Mouse (Mus musculus): ENCODE data around the gene Tbcc. TPM values are rescaled to one million over a fixed set of nuclear protein-coding genes. Genes with fewer than 3 reads are reported as not detected.
"Not testable (repeated sequence)": the region's sequence is repeated elsewhere in the genome, so short reads cannot be mapped to it uniquely, and the experiment has no call there.

Tbcc gene
- 73.7 and 78.8 TPM in 2 replicates for polyA plus RNA-seq (2014; fragmentation: Nextera tagmentation; extraction: Ambion mirVana)

DNA sequence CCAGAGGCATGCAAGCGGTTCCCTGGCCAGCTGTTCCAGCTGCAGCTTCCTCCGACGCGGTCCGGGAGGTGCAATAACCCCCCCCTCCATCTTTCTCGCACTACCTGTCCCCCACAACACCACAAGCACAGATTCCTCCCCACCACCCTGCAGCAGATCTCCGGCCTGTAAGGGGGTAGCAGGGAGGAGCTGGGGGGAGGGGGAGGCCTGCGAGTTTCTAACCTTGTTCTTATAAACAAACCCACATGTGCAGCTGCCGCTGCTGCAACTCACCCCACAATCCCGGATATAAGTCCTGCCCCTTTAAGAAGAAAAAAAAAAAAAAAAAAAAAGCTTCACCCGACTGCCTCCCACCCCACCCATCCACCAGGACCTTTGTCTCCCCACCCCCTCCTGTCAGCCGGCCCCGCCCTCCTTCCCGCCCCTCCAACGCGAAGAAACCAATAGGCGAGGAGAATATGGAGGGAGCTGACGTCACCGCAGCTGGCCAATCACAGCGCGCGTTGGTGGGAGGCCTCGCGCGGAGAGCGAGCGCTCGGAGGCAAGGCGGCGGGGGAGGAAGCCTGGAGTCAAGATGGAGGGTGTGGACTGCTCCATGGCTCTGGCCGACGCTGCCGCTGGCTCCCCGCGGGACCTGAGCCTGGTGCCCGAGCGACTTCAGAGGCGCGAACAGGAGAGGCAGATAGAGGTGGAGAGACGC, at the start of gene Tbcc:
Gene Tbcc (plus strand): TSS at position 569 of the 700 bp plus-strand sequence.
- WGBS = 0% methylated on average over 38 of the region's 40 CpGs
- no peaks in the 10 kb centered on the region for H3K9me3 ChIP-seq (replicated peaks; ENCODE audit: control insufficient read depth, low read length)

DNA sequence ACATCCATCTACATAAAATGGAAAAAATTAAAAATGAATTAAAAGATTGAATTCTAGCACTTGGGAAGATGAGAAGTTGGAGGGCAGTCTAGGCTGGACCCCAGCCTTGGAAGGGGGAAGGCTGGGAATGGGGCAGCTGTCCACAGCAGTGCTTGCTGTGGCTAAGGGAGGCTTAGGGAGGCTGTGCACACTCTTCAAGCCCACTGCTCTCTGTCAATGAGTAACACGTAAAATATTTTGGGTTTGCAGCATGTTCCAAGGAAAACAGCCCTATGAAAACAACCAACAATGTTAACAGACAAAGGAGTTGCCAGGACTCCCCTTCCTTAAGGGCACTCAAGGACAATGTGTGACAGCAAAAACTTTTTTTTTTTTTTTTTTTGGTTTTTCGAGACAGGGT, 47.5 kb upstream of the Tbcc start:
- H3K4me3 ChIP-seq (ENCODE audit: low read depth, low read length) = no peak overlapping the region
- no peak overlapping the region for H3K4me2 ChIP-seq (ENCODE audit: low read depth, low read length)
- ATAC-seq (replicated peaks; ENCODE audit: insufficient number of reproducible peaks, low FRiP score, low TSS enrichment, low read depth) (no peak), DNase-seq (ENCODE audit: low spot score) (no peak)
- H3K36me3 ChIP-seq (replicated peaks; ENCODE audit: control insufficient read depth, insufficient read depth, low read depth, low read length) = no peaks in the 10 kb centered on the region
- no peak overlapping the region for H3K27ac ChIP-seq (replicated peaks; ENCODE audit: low read depth, low read length)
- H3K9me3 ChIP-seq (replicated peaks; ENCODE audit: control insufficient read depth, low read length) = no peaks in the 10 kb centered on the region
- H3K4me1 ChIP-seq (ENCODE audit: control insufficient read depth, insufficient read depth, low read length) = no peaks in the 10 kb centered on the region
- H3K27me3 ChIP-seq (ENCODE audit: control insufficient read depth, insufficient read depth, low read length) = no peaks in the 10 kb centered on the region
- WGBS = 88% methylated on average over 2 of the region's 2 CpGs
- H3K9ac ChIP-seq (replicated peaks; ENCODE audit: low read length) = no peak overlapping the region

More for the DNA sequence above, at the start of gene Tbcc:
- peak; percentile 98 for DNase-seq (ENCODE audit: low spot score)
- Histone ChIP-seq H3K4me2 (ENCODE audit: low read depth, low read length) (peak within 1 kb of the TSS; percentile 97), H3K4me1 (ENCODE audit: control insufficient read depth, insufficient read depth, low read length) (peaks cover 4% of the 10 kb centered on the region), H3K36me3 (replicated peaks; ENCODE audit: control insufficient read depth, insufficient read depth, low read depth, low read length) (no peaks in the 10 kb centered on the region), H3K27ac (replicated peaks; ENCODE audit: low read depth, low read length) (peak within 1 kb of the TSS; percentile 95), H3K27me3 (ENCODE audit: control insufficient read depth, insufficient read depth, low read length) (no peaks in the 10 kb centered on the region), H3K9ac (replicated peaks; ENCODE audit: low read length) (peak within 1 kb of the TSS; percentile 93), H3K4me3 (ENCODE audit: low read depth, low read length) (peak within 1 kb of the TSS; percentile 93)
- ATAC-seq (replicated peaks; ENCODE audit: insufficient number of reproducible peaks, low FRiP score, low TSS enrichment, low read depth) = peak; percentile 84

DNA sequence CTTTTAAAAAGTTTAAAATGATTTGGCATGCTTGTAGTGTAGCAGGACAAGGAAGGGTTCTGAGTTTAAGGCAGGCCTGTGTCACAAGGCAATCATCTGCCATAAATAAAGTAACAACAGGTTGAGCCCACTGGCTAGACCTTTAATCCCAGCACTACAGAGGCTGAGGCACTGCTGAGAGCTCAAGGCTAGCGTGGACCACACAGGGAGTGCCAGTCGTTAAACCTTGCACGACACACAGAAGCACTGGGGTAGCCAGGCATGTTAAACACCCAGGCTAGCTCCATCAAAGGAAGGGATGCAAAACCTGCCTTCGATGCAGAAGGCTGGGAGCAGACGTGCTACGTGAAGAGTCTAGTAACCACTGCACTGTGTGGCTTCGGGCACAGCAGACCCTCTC, 46.8 kb upstream of the Tbcc start:
- no peak for ATAC-seq (replicated peaks; ENCODE audit: insufficient number of reproducible peaks, low FRiP score, low TSS enrichment, low read depth)
- Histone ChIP-seq H3K27me3 (ENCODE audit: control insufficient read depth, insufficient read depth, low read length) (no peaks in the 10 kb centered on the region), H3K4me3 (ENCODE audit: low read depth, low read length) (no peak overlapping the region), H3K4me1 (ENCODE audit: control insufficient read depth, insufficient read depth, low read length) (no peaks in the 10 kb centered on the region), H3K36me3 (replicated peaks; ENCODE audit: control insufficient read depth, insufficient read depth, low read depth, low read length) (no peaks in the 10 kb centered on the region), H3K9me3 (replicated peaks; ENCODE audit: control insufficient read depth, low read length) (no peaks in the 10 kb centered on the region), H3K27ac (replicated peaks; ENCODE audit: low read depth, low read length) (no peak overlapping the region), H3K4me2 (ENCODE audit: low read depth, low read length) (no peak overlapping the region), H3K9ac (replicated peaks; ENCODE audit: low read length) (no peak overlapping the region)
- DNase-seq (ENCODE audit: low spot score) = no peak
- WGBS = 73% methylated on average over 7 of the region's 7 CpGs

DNA sequence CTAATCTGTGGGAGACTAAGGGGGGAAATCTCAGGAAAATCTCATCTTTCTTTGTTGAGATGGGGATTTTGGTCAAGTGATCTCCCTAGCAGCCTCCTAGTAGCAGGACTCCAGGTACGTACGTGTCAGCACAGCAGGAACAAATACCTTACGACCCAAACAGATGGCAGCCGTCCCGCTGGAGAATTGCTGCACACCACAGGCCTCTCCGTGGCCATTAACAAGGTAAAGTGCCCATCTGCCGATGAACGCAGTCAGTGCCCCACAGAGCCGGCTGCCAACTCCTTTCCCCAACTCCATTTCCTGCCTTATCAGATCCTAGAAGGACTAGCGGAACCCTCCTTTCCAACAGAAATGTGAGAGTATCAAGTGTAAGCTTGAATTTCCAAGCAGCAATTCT, 45.7 kb upstream of the Tbcc start:
- no peak for ATAC-seq (replicated peaks; ENCODE audit: insufficient number of reproducible peaks, low FRiP score, low TSS enrichment, low read depth)
- H3K27ac ChIP-seq (replicated peaks; ENCODE audit: low read depth, low read length) = no peak overlapping the region
- H3K27me3 ChIP-seq (ENCODE audit: control insufficient read depth, insufficient read depth, low read length) = no peaks in the 10 kb centered on the region
- no peaks in the 10 kb centered on the region for H3K9me3 ChIP-seq (replicated peaks; ENCODE audit: control insufficient read depth, low read length)
- DNase-seq (ENCODE audit: low spot score) = no peak
- H3K9ac ChIP-seq (replicated peaks; ENCODE audit: low read length) = no peak overlapping the region
- H3K4me3 ChIP-seq (ENCODE audit: low read depth, low read length) = no peak overlapping the region
- no peaks in the 10 kb centered on the region for H3K4me1 ChIP-seq (ENCODE audit: control insufficient read depth, insufficient read depth, low read length)
- WGBS = 75% methylated on average over 10 of the region's 10 CpGs
- H3K36me3 ChIP-seq (replicated peaks; ENCODE audit: control insufficient read depth, insufficient read depth, low read depth, low read length) = no peaks in the 10 kb centered on the region
- H3K4me2 ChIP-seq (ENCODE audit: low read depth, low read length) = no peak overlapping the region

DNA sequence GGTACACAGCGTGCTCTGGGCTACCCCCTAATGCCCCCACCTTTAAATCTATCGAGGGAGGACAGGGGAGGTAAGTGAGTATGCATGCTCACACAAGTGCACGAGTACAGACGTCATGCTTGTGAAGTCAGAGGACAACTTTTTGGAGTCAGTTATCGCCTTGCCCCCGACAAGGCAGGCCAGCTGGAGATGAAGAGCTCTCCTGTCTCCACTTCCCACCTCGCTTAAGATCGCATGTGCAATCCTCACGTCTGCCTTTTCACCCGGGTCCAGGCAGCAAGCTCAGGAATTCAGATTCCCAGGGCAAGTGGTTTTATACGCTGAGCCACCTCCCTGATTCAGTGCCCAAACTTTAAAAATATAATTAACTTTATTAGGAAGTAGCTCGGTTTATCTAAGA, 45.2 kb upstream of the Tbcc start:
- WGBS = 84% methylated on average over 12 of the region's 12 CpGs
- Histone ChIP-seq H3K4me1 (ENCODE audit: control insufficient read depth, insufficient read depth, low read length) (no peaks in the 10 kb centered on the region), H3K4me3 (ENCODE audit: low read depth, low read length) (no peak overlapping the region), H3K27ac (replicated peaks; ENCODE audit: low read depth, low read length) (no peak overlapping the region), H3K9ac (replicated peaks; ENCODE audit: low read length) (no peak overlapping the region), H3K9me3 (replicated peaks; ENCODE audit: control insufficient read depth, low read length) (no peaks in the 10 kb centered on the region), H3K36me3 (replicated peaks; ENCODE audit: control insufficient read depth, insufficient read depth, low read depth, low read length) (no peaks in the 10 kb centered on the region), H3K27me3 (ENCODE audit: control insufficient read depth, insufficient read depth, low read length) (no peaks in the 10 kb centered on the region), H3K4me2 (ENCODE audit: low read depth, low read length) (no peak overlapping the region)
- ATAC-seq (replicated peaks; ENCODE audit: insufficient number of reproducible peaks, low FRiP score, low TSS enrichment, low read depth) (no peak), DNase-seq (ENCODE audit: low spot score) (no peak)

DNA sequence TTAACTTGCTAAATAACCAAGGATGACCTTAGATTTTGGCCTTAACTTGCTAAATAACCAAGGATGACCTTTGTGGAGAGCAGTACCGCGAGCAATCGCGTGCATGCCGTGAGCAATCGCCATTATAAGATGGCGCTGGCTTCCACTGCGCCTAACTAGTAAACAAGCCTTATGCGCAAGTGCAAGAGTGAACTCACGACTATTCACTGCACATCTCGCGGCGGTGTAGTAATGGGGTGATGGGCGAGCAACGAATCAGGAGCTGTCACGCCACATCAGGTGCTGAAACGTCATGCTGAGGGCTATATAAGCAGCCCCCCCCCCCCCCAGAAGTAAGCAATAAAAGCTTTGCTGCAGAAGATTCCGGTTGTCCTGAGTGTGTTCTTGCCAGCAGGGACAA, 43.9 kb upstream of the Tbcc start:
- not testable (repeated sequence) for H3K4me2 ChIP-seq (ENCODE audit: low read depth, low read length); DNase-seq (ENCODE audit: low spot score); H3K4me1 ChIP-seq (ENCODE audit: control insufficient read depth, insufficient read depth, low read length); ATAC-seq (replicated peaks; ENCODE audit: insufficient number of reproducible peaks, low FRiP score, low TSS enrichment, low read depth); H3K4me3 ChIP-seq (ENCODE audit: low read depth, low read length); H3K9me3 ChIP-seq (replicated peaks; ENCODE audit: control insufficient read depth, low read length); H3K27ac ChIP-seq (replicated peaks; ENCODE audit: low read depth, low read length); H3K36me3 ChIP-seq (replicated peaks; ENCODE audit: control insufficient read depth, insufficient read depth, low read depth, low read length); H3K27me3 ChIP-seq (ENCODE audit: control insufficient read depth, insufficient read depth, low read length); H3K9ac ChIP-seq (replicated peaks; ENCODE audit: low read length)
- WGBS = 94% methylated on average over 18 of the region's 18 CpGs

DNA sequence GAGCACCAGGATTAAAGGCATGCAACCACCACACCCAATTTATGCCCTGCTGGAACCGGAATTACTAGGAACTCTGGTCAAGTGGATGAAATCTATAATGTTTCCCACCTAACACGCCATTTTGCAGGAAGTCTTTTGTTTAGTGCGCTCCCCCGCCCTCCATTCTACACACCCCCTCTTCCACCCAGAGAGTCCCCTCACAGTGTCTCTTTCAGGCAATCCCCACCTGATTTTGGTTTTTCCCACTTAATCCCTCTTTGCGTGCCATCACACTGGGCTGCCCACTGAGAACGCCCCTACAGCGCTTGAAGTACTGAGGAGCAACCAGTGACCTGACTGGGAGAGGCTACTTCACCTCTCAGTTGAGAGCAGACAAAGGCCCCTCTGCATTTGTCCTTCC, 43.3 kb upstream of the Tbcc start:
- no peaks in the 10 kb centered on the region for H3K36me3 ChIP-seq (replicated peaks; ENCODE audit: control insufficient read depth, insufficient read depth, low read depth, low read length)
- H3K4me2 ChIP-seq (ENCODE audit: low read depth, low read length) = no peak overlapping the region
- no peaks in the 10 kb centered on the region for H3K27me3 ChIP-seq (ENCODE audit: control insufficient read depth, insufficient read depth, low read length)
- H3K9ac ChIP-seq (replicated peaks; ENCODE audit: low read length) = no peak overlapping the region
- 88% methylated on average over 7 of the region's 7 CpGs for WGBS
- ATAC-seq (replicated peaks; ENCODE audit: insufficient number of reproducible peaks, low FRiP score, low TSS enrichment, low read depth) (no peak), DNase-seq (ENCODE audit: low spot score) (no peak)
- no peaks in the 10 kb centered on the region for H3K9me3 ChIP-seq (replicated peaks; ENCODE audit: control insufficient read depth, low read length)
- H3K27ac ChIP-seq (replicated peaks; ENCODE audit: low read depth, low read length) = no peak overlapping the region
- no peaks in the 10 kb centered on the region for H3K4me1 ChIP-seq (ENCODE audit: control insufficient read depth, insufficient read depth, low read length)
- H3K4me3 ChIP-seq (ENCODE audit: low read depth, low read length) = no peak overlapping the region

DNA sequence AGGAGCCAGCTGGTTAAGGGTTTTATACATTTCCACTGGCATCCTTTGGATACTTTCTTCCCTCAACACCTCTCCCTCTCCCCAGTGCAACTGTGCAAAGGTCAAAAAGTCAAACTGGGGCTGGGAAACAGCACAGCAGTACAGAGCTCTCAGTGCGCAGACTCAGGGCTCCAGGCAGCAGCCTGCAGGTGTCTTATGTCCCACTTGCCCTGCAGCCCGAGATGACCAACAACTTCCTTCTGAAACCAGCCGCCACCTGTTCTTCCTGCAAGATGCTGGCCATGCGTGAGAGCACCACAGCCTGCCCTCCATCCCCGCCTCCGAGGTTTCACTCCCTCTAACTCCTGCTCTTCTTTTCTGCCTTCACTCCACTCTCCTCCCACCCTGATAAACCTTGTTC, 37.8 kb upstream of the Tbcc start:
- Histone ChIP-seq H3K27ac (replicated peaks; ENCODE audit: low read depth, low read length) (no peak overlapping the region), H3K9me3 (replicated peaks; ENCODE audit: control insufficient read depth, low read length) (no peaks in the 10 kb centered on the region), H3K4me3 (ENCODE audit: low read depth, low read length) (no peak overlapping the region), H3K27me3 (ENCODE audit: control insufficient read depth, insufficient read depth, low read length) (no peaks in the 10 kb centered on the region), H3K36me3 (replicated peaks; ENCODE audit: control insufficient read depth, insufficient read depth, low read depth, low read length) (no peaks in the 10 kb centered on the region), H3K9ac (replicated peaks; ENCODE audit: low read length) (no peak overlapping the region), H3K4me2 (ENCODE audit: low read depth, low read length) (no peak overlapping the region), H3K4me1 (ENCODE audit: control insufficient read depth, insufficient read depth, low read length) (peaks cover 2% of the 10 kb centered on the region; the same call in 1 of the 2 replicates)
- ATAC-seq (replicated peaks; ENCODE audit: insufficient number of reproducible peaks, low FRiP score, low TSS enrichment, low read depth) (no peak), DNase-seq (ENCODE audit: low spot score) (peak; percentile 43)
- WGBS = 33% methylated on average over 6 of the region's 6 CpGs

Measured in embryonic facial prominence, embryonic 11.5 days (tissue).